Mouse (Mus musculus): Measurements from ENCODE around the gene Golph3. TPM values are rescaled to one million over a fixed set of nuclear protein-coding genes. Genes with fewer than 3 reads are reported as not detected.

Gene Golph3
- polyA plus RNA-seq, 1 experiment from 2014 or later, result 87.7 TPM

DNA sequence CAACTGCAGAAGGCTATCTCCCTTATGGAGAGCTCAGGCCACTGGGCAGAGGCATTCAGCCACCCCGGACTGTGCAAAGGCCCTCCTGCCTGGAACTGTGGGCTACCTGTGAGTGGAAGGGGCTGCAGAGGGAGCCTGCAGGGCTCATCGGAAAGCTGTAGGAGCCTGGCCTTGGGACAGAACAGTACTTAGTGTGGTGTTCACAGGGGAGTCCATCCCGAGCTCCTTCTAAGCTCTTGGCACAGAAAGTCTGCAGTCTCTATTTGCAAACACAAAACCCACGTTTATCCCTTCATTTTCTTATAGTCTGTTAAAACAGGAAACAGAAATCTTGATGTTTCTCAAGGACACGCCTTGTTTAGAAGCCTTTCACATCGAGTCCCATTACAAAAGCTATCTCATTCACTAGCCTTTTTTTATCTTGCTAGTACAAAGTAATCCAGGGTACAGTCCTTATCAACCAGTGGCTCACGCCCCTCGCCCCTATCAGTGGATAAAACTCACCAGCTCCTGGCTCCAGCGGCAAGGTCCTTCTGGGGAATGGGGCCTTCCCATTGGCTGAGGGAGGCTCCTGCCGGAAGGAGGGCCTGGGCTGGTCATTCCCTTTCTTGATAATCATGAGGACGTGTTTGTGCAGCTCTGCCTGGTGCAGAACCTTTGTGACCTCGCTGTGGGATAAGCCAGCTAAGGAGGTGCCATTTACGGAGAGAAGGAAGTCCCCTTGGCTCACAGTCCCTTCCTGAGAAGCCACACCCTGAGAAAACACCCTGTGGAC is 46.2 kb downstream of the Golph3 start:
- H3K4me1 ChIP-seq (ENCODE audit: control insufficient read depth in 2 of 2, insufficient read depth in 2 of 2, low read length in 2 of 2), result peaks cover 15 to 16% of the 10 kb centered on the region in 2 experiments
- peaks cover 7% of the 10 kb centered on the region for H3K36me3 ChIP-seq (ENCODE audit: control insufficient read depth, insufficient read depth, low read length)
- H3K27me3 ChIP-seq (ENCODE audit: control insufficient read depth, insufficient read depth, low read length), result no peaks in the 10 kb centered on the region
- 11% methylated on average over 13 of the region's 13 CpGs for WGBS
- H3K9me3 ChIP-seq (ENCODE audit: control insufficient read depth, low read length), result no peaks in the 10 kb centered on the region
- peak; percentile 81 for ATAC-seq (ENCODE audit: insufficient number of reproducible peaks, insufficient read depth, low FRiP score, low read depth)
- no peak overlapping the region for H3K4me3 ChIP-seq (ENCODE audit: control insufficient read depth in 1 of 2, insufficient read depth in 1 of 2, low read depth in 1 of 2, low read length in 2 of 2)
- H3K4me2 ChIP-seq (ENCODE audit: low read length), result peak overlapping the region; percentile 37
- 0 out of 2 replicates have a peak overlapping the region, but pooled peaks have one; percentile 11 for H3K9ac ChIP-seq (ENCODE audit: low read length)
- H3K27ac ChIP-seq (replicated peaks in 1 of 2; ENCODE audit: control insufficient read depth in 1 of 2, insufficient read depth in 1 of 2, low read depth in 2 of 2, low read length in 2 of 2), result peak overlapping the region; percentile 41 to 77

DNA sequence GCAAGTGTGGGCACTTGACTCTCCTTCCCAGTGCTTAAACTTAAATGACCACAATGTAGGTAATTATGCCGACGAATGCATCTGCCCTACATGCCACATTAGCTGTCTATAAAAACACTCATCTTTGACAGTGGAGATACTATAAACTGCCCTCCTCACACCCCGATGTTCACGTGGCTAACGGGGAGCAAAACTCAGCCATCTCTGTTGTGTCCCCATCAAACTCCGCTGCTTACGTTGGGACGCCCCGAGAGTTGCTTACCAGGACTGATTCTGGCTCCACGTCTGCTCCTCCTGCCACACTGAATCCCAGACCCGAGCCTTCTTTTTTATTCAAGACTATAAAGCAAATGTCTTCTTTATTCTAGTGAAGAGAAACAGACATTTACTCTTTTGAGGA is 47.1 kb downstream of the Golph3 start:
- H3K9ac ChIP-seq (ENCODE audit: low read length), result no peak overlapping the region
- H3K36me3 ChIP-seq (ENCODE audit: control insufficient read depth, insufficient read depth, low read length), result peaks cover 7% of the 10 kb centered on the region
- H3K27me3 ChIP-seq (ENCODE audit: control insufficient read depth, insufficient read depth, low read length), result no peaks in the 10 kb centered on the region
- H3K27ac ChIP-seq (replicated peaks in 1 of 2; ENCODE audit: control insufficient read depth in 1 of 2, insufficient read depth in 1 of 2, low read depth in 2 of 2, low read length in 2 of 2), result peak overlapping the region; percentile 41 to 77
- H3K4me3 ChIP-seq (ENCODE audit: control insufficient read depth in 1 of 2, insufficient read depth in 1 of 2, low read depth in 1 of 2, low read length in 2 of 2), result no peak overlapping the region
- peaks cover 15 to 16% of the 10 kb centered on the region in 2 experiments for H3K4me1 ChIP-seq (ENCODE audit: control insufficient read depth in 2 of 2, insufficient read depth in 2 of 2, low read length in 2 of 2)
- peak overlapping the region; percentile 37; the same call in 1 of the 2 replicates for H3K4me2 ChIP-seq (ENCODE audit: low read length)
- no peaks in the 10 kb centered on the region for H3K9me3 ChIP-seq (ENCODE audit: control insufficient read depth, low read length)
- no peak for ATAC-seq (ENCODE audit: insufficient number of reproducible peaks, insufficient read depth, low FRiP score, low read depth)
- WGBS, result 80% methylated on average over 11 of the region's 11 CpGs

DNA sequence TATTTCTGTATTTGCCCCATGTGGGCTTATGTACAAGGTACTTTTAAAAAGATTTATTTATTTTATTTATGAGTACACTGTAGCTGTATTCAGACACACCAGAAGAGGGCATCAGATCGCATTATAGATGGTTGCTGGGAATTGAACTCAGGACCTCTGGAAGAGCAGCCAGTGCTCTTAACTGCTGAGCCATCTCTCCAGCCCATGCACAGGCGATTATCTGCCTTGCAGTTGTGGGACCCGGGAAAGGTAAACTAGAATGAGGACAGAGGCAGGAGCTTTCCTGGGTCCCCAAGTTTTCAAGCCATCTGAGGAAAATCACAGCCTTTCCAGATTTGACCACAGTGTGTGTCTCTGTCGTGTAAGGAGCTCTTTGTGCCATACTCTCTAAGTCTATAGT is 47.6 kb downstream of the Golph3 start:
- H3K27me3 ChIP-seq (ENCODE audit: control insufficient read depth, insufficient read depth, low read length), result no peaks in the 10 kb centered on the region
- ATAC-seq (ENCODE audit: insufficient number of reproducible peaks, insufficient read depth, low FRiP score, low read depth), result no peak
- peaks cover 7% of the 10 kb centered on the region for H3K36me3 ChIP-seq (ENCODE audit: control insufficient read depth, insufficient read depth, low read length)

DNA sequence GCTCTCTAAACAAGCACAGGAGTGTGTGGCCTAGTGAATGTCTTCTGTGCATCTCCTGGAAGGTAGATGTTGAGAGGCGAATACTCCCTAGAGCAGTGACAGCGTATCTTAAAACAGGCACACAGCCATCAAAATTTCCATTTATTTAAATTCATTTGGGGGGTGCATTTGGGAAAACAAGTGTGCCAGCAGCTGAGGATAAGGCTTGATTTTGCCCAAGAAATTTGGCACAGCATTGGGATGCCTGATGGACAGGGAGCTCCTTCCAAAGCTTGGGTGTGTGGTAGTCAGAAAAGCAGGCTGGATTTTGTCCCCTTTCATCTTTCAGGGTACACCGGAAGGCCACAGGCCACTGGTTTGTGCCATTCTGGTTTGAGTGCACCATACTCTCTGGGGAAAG is 48.8 kb downstream of the Golph3 start:
- no peak for ATAC-seq (ENCODE audit: insufficient number of reproducible peaks, insufficient read depth, low FRiP score, low read depth)
- H3K4me3 ChIP-seq (ENCODE audit: control insufficient read depth in 1 of 2, insufficient read depth in 1 of 2, low read depth in 1 of 2, low read length in 2 of 2), result no peak overlapping the region
- no peaks in the 10 kb centered on the region for H3K27me3 ChIP-seq (ENCODE audit: control insufficient read depth, insufficient read depth, low read length)
- no peaks in the 10 kb centered on the region for H3K9me3 ChIP-seq (ENCODE audit: control insufficient read depth, low read length)
- H3K27ac ChIP-seq (replicated peaks in 1 of 2; ENCODE audit: control insufficient read depth in 1 of 2, insufficient read depth in 1 of 2, low read depth in 2 of 2, low read length in 2 of 2), result no peak overlapping the region
- peaks cover 17% of the 10 kb centered on the region for H3K36me3 ChIP-seq (ENCODE audit: control insufficient read depth, insufficient read depth, low read length)
- H3K4me1 ChIP-seq (ENCODE audit: control insufficient read depth in 2 of 2, insufficient read depth in 2 of 2, low read length in 2 of 2), result peaks cover 16 to 17% of the 10 kb centered on the region in 2 experiments
- WGBS, result 88% methylated on average over 3 of the region's 3 CpGs
- no peak overlapping the region for H3K4me2 ChIP-seq (ENCODE audit: low read length)
- H3K9ac ChIP-seq (ENCODE audit: low read length), result no peak overlapping the region

More for the DNA sequence above, 47.6 kb downstream of the Golph3 start:
- Histone ChIP-seq H3K9ac (ENCODE audit: low read length) (no peak overlapping the region), H3K4me1 (ENCODE audit: control insufficient read depth in 2 of 2, insufficient read depth in 2 of 2, low read length in 2 of 2) (peaks cover 15 to 16% of the 10 kb centered on the region in 2 experiments), H3K4me3 (ENCODE audit: control insufficient read depth in 1 of 2, insufficient read depth in 1 of 2, low read depth in 1 of 2, low read length in 2 of 2) (no peak overlapping the region), H3K27ac (replicated peaks in 1 of 2; ENCODE audit: control insufficient read depth in 1 of 2, insufficient read depth in 1 of 2, low read depth in 2 of 2, low read length in 2 of 2) (no peak overlapping the region), H3K4me2 (ENCODE audit: low read length) (no peak overlapping the region), H3K9me3 (ENCODE audit: control insufficient read depth, low read length) (no peaks in the 10 kb centered on the region)
- WGBS, result 86% methylated on average over 4 of the region's 4 CpGs

DNA sequence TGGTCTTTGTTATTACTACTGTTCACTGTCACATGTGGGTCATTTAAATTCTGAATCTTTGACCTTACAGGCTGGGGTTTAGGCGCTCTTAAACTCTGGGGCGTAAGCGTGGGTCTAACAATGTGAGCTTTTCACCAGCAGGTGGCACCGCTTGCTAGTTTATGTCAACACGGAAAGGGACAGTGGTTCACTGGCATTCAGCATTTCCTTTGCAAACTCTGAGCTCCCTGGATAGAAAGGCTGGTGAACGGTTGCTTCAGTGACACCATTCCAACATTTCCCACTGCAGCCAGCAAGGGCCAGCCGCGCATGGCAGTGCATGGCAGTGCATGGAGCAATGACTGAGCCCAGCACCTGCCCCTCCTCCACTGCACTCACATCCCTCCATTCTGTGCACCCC is 49.9 kb downstream of the Golph3 start:
- H3K9me3 ChIP-seq (ENCODE audit: control insufficient read depth, low read length), result no peaks in the 10 kb centered on the region
- no peaks in the 10 kb centered on the region for H3K27me3 ChIP-seq (ENCODE audit: control insufficient read depth, insufficient read depth, low read length)
- no peak overlapping the region for H3K4me2 ChIP-seq (ENCODE audit: low read length)
- no peak for ATAC-seq (ENCODE audit: insufficient number of reproducible peaks, insufficient read depth, low FRiP score, low read depth)
- H3K36me3 ChIP-seq (ENCODE audit: control insufficient read depth, insufficient read depth, low read length), result peaks cover 17% of the 10 kb centered on the region
- H3K4me1 ChIP-seq (ENCODE audit: control insufficient read depth in 2 of 2, insufficient read depth in 2 of 2, low read length in 2 of 2), result peaks cover 24 to 25% of the 10 kb centered on the region in 2 experiments
- H3K4me3 ChIP-seq (ENCODE audit: control insufficient read depth in 1 of 2, insufficient read depth in 1 of 2, low read depth in 1 of 2, low read length in 2 of 2), result no peak overlapping the region
- WGBS, result 6% methylated on average over 8 of the region's 8 CpGs
- no peak overlapping the region for H3K9ac ChIP-seq (ENCODE audit: low read length)
- H3K27ac ChIP-seq (replicated peaks in 1 of 2; ENCODE audit: control insufficient read depth in 1 of 2, insufficient read depth in 1 of 2, low read depth in 2 of 2, low read length in 2 of 2), result no peak overlapping the region

DNA sequence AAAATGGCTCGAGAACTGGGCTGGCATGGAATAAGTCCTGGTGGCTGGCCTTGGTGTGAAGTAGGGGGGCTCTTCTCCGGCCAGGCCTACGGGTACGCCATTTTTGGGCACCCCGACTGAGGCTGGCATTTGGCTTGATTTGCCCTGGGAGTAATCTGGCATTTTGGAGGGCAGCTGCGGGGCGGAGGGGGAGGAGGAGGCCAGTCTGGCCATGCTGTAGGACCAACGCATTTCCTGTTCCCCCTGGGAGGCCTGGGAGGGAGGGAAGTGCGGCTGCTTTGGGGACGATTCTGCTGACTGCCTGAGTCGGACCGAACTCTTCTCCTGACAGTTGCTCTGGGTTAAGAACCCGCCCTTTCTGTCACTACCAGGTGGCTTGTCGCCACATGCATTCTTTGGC is 52.2 kb downstream of the Golph3 start:
- no peaks in the 10 kb centered on the region for H3K27me3 ChIP-seq (ENCODE audit: control insufficient read depth, insufficient read depth, low read length)
- no peak overlapping the region for H3K9ac ChIP-seq (ENCODE audit: low read length)
- no peaks in the 10 kb centered on the region for H3K9me3 ChIP-seq (ENCODE audit: control insufficient read depth, low read length)
- peaks cover 12% of the 10 kb centered on the region in 2 experiments; a peak in 3 of 4 replicates for H3K4me1 ChIP-seq (ENCODE audit: control insufficient read depth in 2 of 2, insufficient read depth in 2 of 2, low read length in 2 of 2)
- no peak overlapping the region for H3K27ac ChIP-seq (replicated peaks in 1 of 2; ENCODE audit: control insufficient read depth in 1 of 2, insufficient read depth in 1 of 2, low read depth in 2 of 2, low read length in 2 of 2)
- no peak for ATAC-seq (ENCODE audit: insufficient number of reproducible peaks, insufficient read depth, low FRiP score, low read depth)
- H3K4me2 ChIP-seq (ENCODE audit: low read length), result no peak overlapping the region
- H3K36me3 ChIP-seq (ENCODE audit: control insufficient read depth, insufficient read depth, low read length), result peaks cover 17% of the 10 kb centered on the region
- H3K4me3 ChIP-seq (ENCODE audit: control insufficient read depth in 1 of 2, insufficient read depth in 1 of 2, low read depth in 1 of 2, low read length in 2 of 2), result no peak overlapping the region
- 79% methylated on average over 14 of the region's 14 CpGs for WGBS

DNA sequence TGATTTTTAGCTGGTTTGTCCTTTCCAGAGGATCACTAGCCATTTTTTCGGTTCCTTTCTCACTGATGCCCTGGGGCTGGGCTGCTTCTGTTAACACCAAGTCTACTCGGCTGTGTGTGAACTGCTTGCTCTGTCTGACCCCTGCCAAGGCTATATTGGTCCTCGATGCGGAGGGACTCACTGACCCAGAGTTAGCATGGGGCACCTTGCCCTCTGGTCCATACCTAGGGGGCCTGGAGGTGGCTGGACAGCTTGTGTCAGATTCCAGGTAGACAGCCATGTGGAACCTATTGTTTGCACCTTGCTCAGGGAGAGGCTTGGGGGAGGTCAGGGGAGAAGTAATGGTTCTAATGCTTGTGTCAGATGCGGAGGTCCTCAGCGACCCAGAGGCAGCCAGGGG is 52.7 kb downstream of the Golph3 start:
- 80% methylated on average over 6 of the region's 6 CpGs for WGBS
- H3K27me3 ChIP-seq (ENCODE audit: control insufficient read depth, insufficient read depth, low read length), result no peaks in the 10 kb centered on the region
- no peak overlapping the region for H3K9ac ChIP-seq (ENCODE audit: low read length)
- no peak overlapping the region for H3K27ac ChIP-seq (replicated peaks in 1 of 2; ENCODE audit: control insufficient read depth in 1 of 2, insufficient read depth in 1 of 2, low read depth in 2 of 2, low read length in 2 of 2)
- peaks cover 12% of the 10 kb centered on the region in 2 experiments; a peak in 3 of 4 replicates for H3K4me1 ChIP-seq (ENCODE audit: control insufficient read depth in 2 of 2, insufficient read depth in 2 of 2, low read length in 2 of 2)
- no peaks in the 10 kb centered on the region for H3K9me3 ChIP-seq (ENCODE audit: control insufficient read depth, low read length)
- no peak overlapping the region for H3K4me3 ChIP-seq (ENCODE audit: control insufficient read depth in 1 of 2, insufficient read depth in 1 of 2, low read depth in 1 of 2, low read length in 2 of 2)
- ATAC-seq (ENCODE audit: insufficient number of reproducible peaks, insufficient read depth, low FRiP score, low read depth), result no peak
- peaks cover 17% of the 10 kb centered on the region for H3K36me3 ChIP-seq (ENCODE audit: control insufficient read depth, insufficient read depth, low read length)
- H3K4me2 ChIP-seq (ENCODE audit: low read length), result no peak overlapping the region
